Mouse (Mus musculus): ENCODE measurements around the gene Rgs16.

GRCm38 (mm10) chr1:153726636-153727035 is 13.5 kb upstream of the Rgs16 start:
- TF ChIP-seq CTCF (IDR thresholded peaks at IDR 0.05; ENCODE audit: low read depth) (no peak), EP300 (IDR thresholded peaks at IDR 0.05; ENCODE audit: low read depth) (no peak)
